Mouse (Mus musculus): ENCODE measurements at regions not wholly inside any gene's neighbourhood (a gene's known extent, or its start where the extent isn't known, plus 50 kb on each side); places are given as distances from the start of the nearest gene placed in this dataset.
A peak's percentile ranks its signal among the peaks of the same experiment; 100 is the strongest.

GRCm38 (mm10) chr5:119213692-119214357, 456.6 kb upstream of the Tbx3 start:
- H3K27ac ChIP-seq = no peak overlapping the region
- H3K4me3 ChIP-seq = no peak overlapping the region
- no peaks in the 10 kb centered on the region for H3K36me3 ChIP-seq
- H3K27me3 ChIP-seq = peaks cover 40% of the 10 kb centered on the region
- H3K4me1 ChIP-seq = peaks cover 11% of the 10 kb centered on the region
- peaks cover 13% of the 10 kb centered on the region; the same call in 1 of the 2 replicates for H3K9me3 ChIP-seq
- no peak for ATAC-seq (ENCODE audit: low FRiP score, low read depth)
- H3K9ac ChIP-seq = no peak overlapping the region
- H3K4me2 ChIP-seq (replicated peaks) = no peak overlapping the region
- 32% methylated on average over 7 of the region's 7 CpGs for WGBS

GRCm38 (mm10) chr5:119214937-119215336, 455.5 kb upstream of the Tbx3 start:
- peaks cover 14% of the 10 kb centered on the region for H3K4me1 ChIP-seq
- H3K27ac ChIP-seq = no peak overlapping the region
- peaks cover 6% of the 10 kb centered on the region; the same call in 1 of the 2 replicates for H3K9me3 ChIP-seq
- 93% methylated on average over 9 of the region's 9 CpGs for WGBS
- no peak overlapping the region for H3K9ac ChIP-seq
- H3K27me3 ChIP-seq = peaks cover 50% of the 10 kb centered on the region
- H3K36me3 ChIP-seq = no peaks in the 10 kb centered on the region
- no peak for ATAC-seq (ENCODE audit: low FRiP score, low read depth)
- no peak overlapping the region for H3K4me2 ChIP-seq (replicated peaks)
- H3K4me3 ChIP-seq = no peak overlapping the region

- WGBS = 82% methylated on average over 10 of the region's 10 CpGs
Measured at GRCm38 (mm10) chr5:119215364-119215763, 455.1 kb upstream of the Tbx3 start.

GRCm38 (mm10) chr5:119216146-119216545, 454.3 kb upstream of the Tbx3 start:
- H3K9me3 ChIP-seq = peaks cover 4% of the 10 kb centered on the region; the same call in 1 of the 2 replicates
- ATAC-seq (ENCODE audit: low FRiP score, low read depth) = no peak
- no peak overlapping the region for H3K4me2 ChIP-seq (replicated peaks)
- H3K4me3 ChIP-seq = no peak overlapping the region
- peaks cover 55% of the 10 kb centered on the region for H3K27me3 ChIP-seq
- H3K36me3 ChIP-seq = no peaks in the 10 kb centered on the region
- WGBS = 75% methylated on average over 3 of the region's 3 CpGs
- no peak overlapping the region for H3K27ac ChIP-seq
- peaks cover 21% of the 10 kb centered on the region for H3K4me1 ChIP-seq
- H3K9ac ChIP-seq = no peak overlapping the region

More at GRCm38 (mm10) chr5:119215364-119215763, 455.1 kb upstream of the Tbx3 start:
- Histone ChIP-seq H3K4me1 (peaks cover 14% of the 10 kb centered on the region), H3K27ac (no peak overlapping the region), H3K4me2 (replicated peaks) (no peak overlapping the region), H3K9ac (no peak overlapping the region), H3K36me3 (no peaks in the 10 kb centered on the region), H3K27me3 (peaks cover 52% of the 10 kb centered on the region), H3K4me3 (no peak overlapping the region), H3K9me3 (peaks cover 4% of the 10 kb centered on the region; the same call in 1 of the 2 replicates)
- ATAC-seq (ENCODE audit: low FRiP score, low read depth) = no peak

DNA sequence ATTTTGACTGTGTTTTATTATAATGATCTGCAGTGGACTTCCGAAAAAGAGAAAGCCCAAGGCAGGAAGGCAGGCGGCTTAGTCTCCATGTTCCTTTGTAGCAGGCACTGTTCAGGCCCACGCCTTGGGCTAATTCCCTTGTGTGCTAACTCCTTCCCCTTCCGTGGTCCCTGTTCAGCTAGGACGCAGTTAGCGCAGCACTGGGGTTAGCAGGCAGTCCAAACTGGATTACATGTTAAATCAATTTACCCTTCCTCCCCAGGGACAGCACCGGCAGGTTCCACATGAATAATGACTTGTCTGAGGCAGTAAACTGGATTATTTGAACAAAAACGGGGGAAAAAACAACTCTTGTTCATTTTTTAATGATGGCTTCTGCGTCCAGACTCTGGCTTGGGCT, 453.4 kb upstream of the Tbx3 start:
- Histone ChIP-seq H3K27me3 (peaks cover 60% of the 10 kb centered on the region), H3K9me3 (peaks cover 4% of the 10 kb centered on the region; the same call in 1 of the 2 replicates), H3K27ac (no peak overlapping the region), H3K9ac (no peak overlapping the region), H3K36me3 (no peaks in the 10 kb centered on the region), H3K4me1 (peaks cover 25% of the 10 kb centered on the region), H3K4me3 (no peak overlapping the region), H3K4me2 (replicated peaks) (no peak overlapping the region)
- 39% methylated on average over 9 of the region's 9 CpGs for WGBS
- no peak for ATAC-seq (ENCODE audit: low FRiP score, low read depth)

DNA sequence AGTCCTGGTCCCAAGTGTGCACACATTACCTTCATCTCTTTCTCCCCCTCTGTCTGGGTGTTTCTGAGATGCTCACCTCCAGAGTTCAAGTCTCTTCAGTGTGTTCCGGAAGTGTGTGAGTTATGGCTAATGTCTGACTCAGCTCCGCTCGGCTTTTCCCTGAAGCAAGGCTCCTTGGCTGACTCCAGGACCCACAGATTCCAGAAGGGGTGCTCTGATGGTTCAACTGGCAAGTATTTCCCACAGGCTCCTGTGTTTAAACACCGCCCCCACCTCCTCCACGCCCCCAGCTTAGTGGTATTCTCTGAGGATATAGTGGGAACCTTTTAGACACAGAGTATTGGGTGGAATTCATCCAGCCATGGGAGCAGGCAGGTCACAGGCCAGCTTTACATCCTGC, 441.8 kb upstream of the Tbx3 start:
- WGBS = 86% methylated on average over 5 of the region's 5 CpGs
- H3K4me1 ChIP-seq = no peaks in the 10 kb centered on the region
- no peak overlapping the region for H3K9ac ChIP-seq
- H3K27me3 ChIP-seq = peaks cover 32% of the 10 kb centered on the region
- H3K9me3 ChIP-seq = no peaks in the 10 kb centered on the region
- H3K27ac ChIP-seq = no peak overlapping the region
- no peaks in the 10 kb centered on the region for H3K36me3 ChIP-seq
- H3K4me3 ChIP-seq = no peak overlapping the region
- no peak overlapping the region for H3K4me2 ChIP-seq (replicated peaks)
- ATAC-seq (ENCODE audit: low FRiP score, low read depth) = no peak

- peaks cover 37% of the 10 kb centered on the region; the same call in 1 of the 2 replicates for H3K27me3 ChIP-seq
- no peak overlapping the region for H3K4me2 ChIP-seq (replicated peaks)
- no peak overlapping the region for H3K4me3 ChIP-seq
- H3K9me3 ChIP-seq = no peaks in the 10 kb centered on the region
- WGBS = 80% methylated on average over 7 of the region's 7 CpGs
- no peak for ATAC-seq (ENCODE audit: low FRiP score, low read depth)
- H3K4me1 ChIP-seq = no peaks in the 10 kb centered on the region
- H3K27ac ChIP-seq = no peak overlapping the region
- no peaks in the 10 kb centered on the region for H3K36me3 ChIP-seq
- no peak overlapping the region for H3K9ac ChIP-seq
Measured at GRCm38 (mm10) chr5:119232941-119233340, 437.5 kb upstream of the Tbx3 start.

- 65% methylated on average over 10 of the region's 10 CpGs for WGBS
- Histone ChIP-seq H3K36me3 (no peaks in the 10 kb centered on the region), H3K4me3 (no peak overlapping the region), H3K4me1 (no peaks in the 10 kb centered on the region), H3K9ac (no peak overlapping the region), H3K4me2 (replicated peaks) (no peak overlapping the region), H3K27ac (no peak overlapping the region), H3K9me3 (no peaks in the 10 kb centered on the region), H3K27me3 (peaks cover 56% of the 10 kb centered on the region)
- ATAC-seq (ENCODE audit: low FRiP score, low read depth) = no peak
Measured at GRCm38 (mm10) chr5:119235884-119236283, 434.6 kb upstream of the Tbx3 start.

DNA sequence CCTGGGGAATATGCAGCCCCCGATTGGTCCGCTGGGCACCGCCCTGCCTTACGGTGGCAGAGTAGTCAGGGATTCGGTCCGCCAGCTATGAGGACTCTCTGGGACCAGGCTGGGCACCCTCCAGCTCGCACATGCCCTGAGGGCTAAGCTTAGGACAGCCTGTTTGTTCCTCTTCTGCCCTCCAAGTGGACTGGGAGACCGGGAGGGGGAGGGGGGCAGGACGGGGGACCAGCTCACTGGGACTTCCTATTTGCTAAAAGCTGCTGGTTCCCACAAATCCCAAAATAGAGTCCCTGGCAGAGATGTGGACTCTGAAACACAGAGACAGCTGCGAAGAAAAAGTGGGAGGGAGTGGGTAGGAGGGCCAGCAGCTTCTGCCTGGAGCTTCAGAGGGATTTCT, 423.6 kb upstream of the Tbx3 start:
- H3K4me1 ChIP-seq = peaks cover 17% of the 10 kb centered on the region
- no peak overlapping the region for H3K9ac ChIP-seq
- H3K27me3 ChIP-seq = peaks cover 66% of the 10 kb centered on the region
- no peak overlapping the region for H3K27ac ChIP-seq
- 73% methylated on average over 10 of the region's 10 CpGs for WGBS
- H3K4me3 ChIP-seq = no peak overlapping the region
- no peak overlapping the region for H3K4me2 ChIP-seq (replicated peaks)
- no peaks in the 10 kb centered on the region for H3K36me3 ChIP-seq
- ATAC-seq (ENCODE audit: low FRiP score, low read depth) = no peak
- no peaks in the 10 kb centered on the region for H3K9me3 ChIP-seq

- no peak overlapping the region for H3K9ac ChIP-seq
- 67% methylated on average over 5 of the region's 6 CpGs for WGBS
- H3K4me3 ChIP-seq = no peak overlapping the region
- no peak overlapping the region for H3K27ac ChIP-seq
- H3K27me3 ChIP-seq = peaks cover 63% of the 10 kb centered on the region
- H3K4me1 ChIP-seq = peaks cover 18% of the 10 kb centered on the region
- H3K4me2 ChIP-seq (replicated peaks) = no peak overlapping the region
- H3K36me3 ChIP-seq = no peaks in the 10 kb centered on the region
- ATAC-seq (ENCODE audit: low FRiP score, low read depth) = no peak
- H3K9me3 ChIP-seq = no peaks in the 10 kb centered on the region; the same call in 1 of the 2 replicates
Measured at GRCm38 (mm10) chr5:119248626-119249025, 421.8 kb upstream of the Tbx3 start.

DNA sequence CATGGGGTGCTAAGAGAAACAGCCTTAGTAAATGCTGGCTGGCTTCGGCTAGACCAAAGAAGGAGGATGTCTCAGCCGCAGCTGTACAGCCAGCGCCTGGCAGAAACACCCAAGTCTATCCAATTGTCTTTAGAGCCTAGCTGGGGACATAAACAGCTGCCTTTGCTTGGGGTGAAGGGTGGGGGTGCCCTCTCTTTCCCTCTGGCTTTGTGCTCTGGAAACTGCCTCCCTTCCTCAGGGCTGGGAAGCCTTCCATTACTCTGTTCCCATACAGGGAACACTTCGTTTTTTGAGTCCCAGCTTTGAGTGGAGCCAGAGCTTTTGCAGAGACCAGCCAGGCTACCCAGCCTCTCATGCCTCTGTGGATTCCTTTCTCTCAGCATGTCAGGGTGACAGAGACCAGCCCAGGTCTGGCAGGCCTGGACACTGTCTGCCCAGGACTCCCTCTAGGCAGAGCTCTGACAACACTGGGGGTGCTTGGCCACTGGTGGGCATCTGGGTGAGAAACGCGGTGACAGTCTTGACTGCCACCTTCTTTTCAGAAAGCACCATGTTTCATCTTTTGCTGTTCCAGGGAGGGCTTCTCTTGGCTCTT, 421.2 kb upstream of the Tbx3 start:
- Histone ChIP-seq H3K27ac (no peak overlapping the region), H3K4me3 (no peak overlapping the region), H3K4me2 (replicated peaks) (no peak overlapping the region), H3K36me3 (no peaks in the 10 kb centered on the region), H3K27me3 (peaks cover 63% of the 10 kb centered on the region), H3K4me1 (peaks cover 18% of the 10 kb centered on the region), H3K9ac (no peak overlapping the region), H3K9me3 (no peaks in the 10 kb centered on the region; the same call in 1 of the 2 replicates)
- no peak for ATAC-seq (ENCODE audit: low FRiP score, low read depth)
- 53% methylated on average over 6 of the region's 6 CpGs for WGBS

DNA sequence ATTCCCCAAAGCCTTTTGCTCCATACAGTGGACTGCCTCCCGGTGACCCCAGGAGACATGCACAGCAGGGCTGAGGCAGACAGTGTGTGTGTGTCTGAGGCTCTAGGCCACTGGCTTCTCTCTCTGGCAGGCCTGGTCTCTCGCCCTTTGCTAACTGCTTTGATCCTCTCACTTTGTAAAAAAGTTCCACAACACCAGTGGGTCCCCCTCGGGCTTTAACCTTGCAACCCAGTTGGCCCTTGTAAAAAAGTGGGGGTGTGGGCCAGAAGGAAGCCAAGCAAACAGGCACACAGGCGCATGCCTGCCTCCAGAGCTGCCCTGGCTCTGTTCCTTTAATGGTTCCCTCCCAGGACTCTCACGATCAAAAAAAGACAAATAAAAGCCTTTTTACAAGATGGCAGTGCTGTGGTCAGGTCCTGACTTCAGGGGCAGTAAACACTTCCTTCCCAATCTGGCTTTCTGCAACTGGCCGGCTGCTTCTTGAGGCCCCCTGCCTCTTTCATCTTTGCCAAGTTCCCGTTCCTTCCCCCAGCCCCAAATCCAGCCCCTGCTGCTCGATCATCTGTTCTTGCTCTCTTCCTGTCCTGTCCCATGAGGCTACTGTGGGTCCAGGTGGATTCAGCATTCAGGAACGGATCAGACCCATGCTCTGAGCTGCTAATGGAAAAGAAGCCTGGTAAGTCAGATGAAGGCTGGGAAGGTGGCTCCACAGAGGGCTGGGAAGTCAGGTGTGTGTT, 419.0 kb upstream of the Tbx3 start:
- Histone ChIP-seq H3K9ac (no peak overlapping the region), H3K27me3 (peaks cover 73% of the 10 kb centered on the region), H3K4me3 (no peak overlapping the region), H3K27ac (no peak overlapping the region), H3K36me3 (no peaks in the 10 kb centered on the region), H3K9me3 (no peaks in the 10 kb centered on the region; the same call in 1 of the 2 replicates), H3K4me1 (peaks cover 18% of the 10 kb centered on the region), H3K4me2 (replicated peaks) (peak overlapping the region; percentile 16)
- 10% methylated on average over 9 of the region's 9 CpGs for WGBS
- ATAC-seq (ENCODE audit: low FRiP score, low read depth) = peak; percentile 66; the same call in 1 of the 2 replicates

All from limb, embryonic 13.5 days (tissue).